Mouse (Mus musculus) frontal cortex, postnatal 25 days (tissue): ENCODE data around the gene Dpm2.

Experiments
- DNase-seq, 2 experiments: peaks; one replicate each; pipeline ENCODE4 v3.0.0; 2022; ENCODE audit warnings: low spot score in 2 of 2

Dpm2 gene

DNA sequence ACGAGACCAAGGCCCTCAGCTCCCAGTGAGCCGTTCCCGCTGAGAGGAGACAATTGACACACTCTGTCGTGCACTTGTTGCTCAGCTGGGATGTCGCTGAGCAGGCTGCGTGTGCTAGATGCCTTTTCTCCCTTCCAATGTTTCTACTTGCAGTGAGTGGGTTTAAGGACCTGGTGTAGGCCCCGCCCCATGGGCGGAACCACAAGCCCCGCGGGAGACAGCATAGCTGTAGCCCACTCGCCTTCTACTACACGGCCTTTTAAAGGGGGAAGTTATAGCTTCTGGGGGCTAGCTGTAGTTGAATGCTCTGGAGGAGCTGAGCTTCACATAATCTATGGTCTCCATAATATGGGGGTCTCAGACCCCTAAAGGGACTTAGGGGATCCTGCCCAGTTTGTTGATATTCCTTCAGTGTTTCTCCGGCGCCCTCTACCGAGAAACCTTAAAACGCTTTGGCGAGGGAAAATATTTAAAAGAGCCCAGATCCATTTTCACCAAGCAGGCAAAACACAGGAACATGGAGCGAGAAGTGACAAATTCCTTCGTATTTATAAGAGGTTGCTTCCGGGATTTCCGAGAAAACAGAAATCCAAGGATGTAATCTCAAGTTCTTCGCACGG, 40.1 kb downstream of the Dpm2 start:
- DNase-seq: no peak

DNA sequence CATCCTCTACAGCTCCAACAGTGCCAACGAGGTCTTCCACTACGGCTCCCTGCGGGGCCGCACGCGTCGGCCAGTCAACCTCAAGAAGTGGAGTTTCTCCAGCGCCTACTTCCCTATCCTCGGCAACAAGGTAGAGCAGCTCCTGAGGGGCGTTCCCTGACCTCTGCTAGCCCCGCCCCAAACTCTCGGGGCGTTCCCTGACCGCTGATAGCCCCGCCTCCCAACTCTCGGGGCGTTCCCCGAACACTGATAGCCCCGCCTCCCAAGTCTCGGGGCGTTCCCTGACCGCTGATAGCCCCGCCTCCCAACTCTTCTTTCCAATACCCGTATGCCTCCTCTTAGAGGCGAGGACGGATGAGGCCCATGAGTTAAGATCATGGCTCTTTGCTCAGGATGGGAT, 41.6 kb downstream of the Dpm2 start:
- DNase-seq: no peak

DNA sequence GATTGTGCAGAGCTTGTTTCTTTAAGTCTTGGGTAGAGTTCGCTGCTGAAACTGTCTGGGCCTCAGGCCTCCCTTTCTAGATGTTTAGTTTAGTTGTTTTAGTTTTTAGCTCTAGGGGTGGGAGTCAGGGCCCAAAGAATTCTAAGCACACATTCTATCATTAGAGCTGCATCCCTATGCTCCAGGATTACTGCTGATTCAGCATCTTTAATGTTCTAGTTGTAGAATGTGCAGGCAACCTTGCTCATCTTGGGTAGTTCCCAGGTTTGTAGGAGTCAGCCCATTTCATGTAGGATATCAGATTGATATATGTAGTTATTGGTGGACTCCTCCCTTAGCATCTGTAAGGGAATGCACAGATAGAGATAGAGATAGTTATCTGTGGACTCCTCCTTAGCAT, 46.5 kb downstream of the Dpm2 start:
- DNase-seq: no peak

DNA sequence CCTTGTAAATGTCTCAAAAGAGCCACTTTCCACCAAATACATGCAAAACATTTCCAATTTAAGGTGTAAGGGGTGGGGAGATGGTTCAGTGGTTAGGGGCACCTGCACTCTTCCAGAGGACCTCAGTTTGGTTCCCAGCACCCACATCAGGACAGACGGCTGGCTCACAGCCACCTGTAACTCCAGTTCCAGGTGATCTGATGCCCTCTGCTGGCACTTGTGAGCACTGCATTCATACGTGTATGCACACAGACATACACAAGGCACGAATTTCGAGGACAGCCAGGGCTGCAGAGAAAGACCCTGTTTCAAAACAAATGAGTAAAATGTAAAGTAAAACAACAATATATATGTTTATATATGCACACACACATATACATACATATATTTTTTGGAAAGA, 46.9 kb downstream of the Dpm2 start:
- DNase-seq: no peak

DNA sequence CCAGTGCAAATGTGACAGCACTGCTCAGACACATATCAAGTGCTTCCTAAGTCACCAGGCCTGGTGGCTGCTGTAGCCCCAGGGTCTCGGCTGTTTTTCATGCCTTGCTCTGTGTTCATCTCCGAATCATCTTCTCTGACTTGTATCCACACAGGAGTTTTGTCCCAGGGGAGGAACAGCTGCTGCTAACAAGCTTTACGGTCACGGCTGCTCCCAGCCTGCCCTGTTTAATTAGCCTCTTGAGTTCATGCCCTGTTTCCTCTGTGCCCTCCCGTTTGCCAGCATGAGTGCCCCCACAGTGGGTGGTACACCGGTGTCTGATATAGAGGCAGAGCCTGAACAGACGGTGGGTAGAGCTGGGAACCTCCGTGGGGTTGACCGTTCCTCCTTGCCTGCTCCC, 47.4 kb downstream of the Dpm2 start:
- no peak for DNase-seq

DNA sequence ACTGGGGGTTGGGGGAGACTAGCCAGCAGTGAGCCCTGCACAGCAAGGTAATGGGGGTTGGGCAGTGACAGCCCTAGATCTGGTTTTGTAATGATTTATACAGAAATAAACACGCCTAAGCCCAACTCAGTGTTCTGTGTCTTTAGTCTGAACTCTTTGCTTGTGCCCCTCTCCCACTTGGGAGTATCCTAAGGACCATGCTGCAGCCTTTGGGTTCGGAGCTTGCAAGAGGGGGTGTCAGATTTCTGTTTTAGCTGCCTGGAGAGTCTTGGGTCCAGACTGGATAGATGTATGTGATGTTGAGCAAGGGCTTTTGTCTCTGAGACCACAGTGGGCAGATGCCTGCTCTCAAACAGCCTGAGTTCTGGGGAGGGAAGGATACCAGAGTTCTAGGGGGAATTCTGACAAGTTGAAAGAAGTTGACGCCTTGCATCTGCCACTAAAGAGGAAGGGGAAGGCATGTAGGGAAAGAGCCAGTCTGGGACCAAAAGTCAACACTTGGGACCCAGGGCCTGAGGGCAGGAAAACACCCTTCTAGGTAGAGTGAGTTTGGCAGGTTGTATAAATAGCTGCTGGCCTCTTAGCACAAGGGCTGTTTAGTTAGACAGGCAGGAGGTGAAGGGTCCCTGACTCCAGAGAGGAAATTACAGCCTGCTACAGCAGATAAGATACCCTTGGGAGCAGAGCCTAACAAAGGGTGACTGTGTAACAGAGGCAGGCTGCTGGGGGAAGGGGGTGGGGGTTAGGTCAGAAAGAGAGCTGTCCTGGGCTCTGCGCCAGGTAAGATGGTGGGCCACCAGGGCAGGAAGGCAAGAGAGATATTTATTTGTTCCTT, 50.2 kb downstream of the Dpm2 start:
- DNase-seq: no peak

DNA sequence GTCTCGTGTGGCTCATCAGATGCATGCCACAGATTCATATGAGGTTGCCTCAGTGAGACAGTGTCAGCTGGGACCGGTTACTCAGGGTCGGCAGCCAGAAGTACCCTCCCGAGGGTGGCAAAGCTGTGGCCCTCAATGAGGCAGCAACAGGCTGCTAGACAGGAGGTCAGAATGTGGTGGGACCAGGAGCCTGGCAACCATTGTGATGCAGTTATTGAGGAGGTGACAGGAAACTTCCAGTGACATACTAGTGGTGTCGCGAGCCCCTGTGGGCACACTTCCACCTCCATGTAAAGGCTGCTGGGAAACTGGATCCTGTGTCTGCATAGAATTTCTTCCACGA, 50.8 kb downstream of the Dpm2 start, which contains the start of gene Ak1:
Gene Ak1 (plus strand): TSS at position 242 of the 343 bp plus-strand sequence.
- DNase-seq: no peak
